Mouse (Mus musculus): ENCODE results near the gene Erbin.

GRCm38 (mm10) chr13:103921831-103922380 lies 1.6 kb upstream of the Erbin start:
- TF ChIP-seq CTCF (IDR thresholded peaks at IDR 0.05; ENCODE audit: extremely low read depth, insufficient read depth, low read length) (no peak), POLR2A (IDR thresholded peaks at IDR 0.05; ENCODE audit: extremely low read depth, insufficient read depth, low read length) (no peak)

Data from cortical plate, adult 2 months (tissue).